Mouse (Mus musculus): Measurements from ENCODE around the gene Akr1c12. TPM values are rescaled to one million over a fixed set of nuclear protein-coding genes. Genes with fewer than 3 reads are reported as not detected.

Gene Akr1c12
- total RNA-seq, 2 experiments from 2014 or later: not detected

Other genes starting within 250 kb of the Akr1c12 start
- 1 to 10 TPM; 6.5 to 8.6 TPM for gene Akr1c14, start 230.4 kb downstream of the Akr1c12 start, total RNA-seq (2021)
- not detected for gene Akr1c18, start 128.8 kb downstream of the Akr1c12 start, total RNA-seq (2021)
- gene Akr1c13, start 88.3 kb downstream of the Akr1c12 start, total RNA-seq (2021): 1 to 10 TPM in 1 of 2 experiments, under 1 TPM in 1; 0.86 to 1.1 TPM
- gene Akr1c19, start 50.7 kb downstream of the Akr1c12 start, total RNA-seq (2021): 1 to 10 TPM; 1.5 to 1.7 TPM
- not detected for gene Akr1c6, start 154.9 kb upstream of the Akr1c12 start, total RNA-seq (2021)
- gene Akr1c20, start 243.9 kb upstream of the Akr1c12 start, total RNA-seq (2021): not detected